Mouse (Mus musculus) intestine, embryonic 15.5 days (tissue): Measurements from ENCODE around the gene Ssu72. TPM values are rescaled to one million over a fixed set of nuclear protein-coding genes. Genes with fewer than 3 reads are reported as not detected.
"Not testable (repeated sequence)": the region's sequence is repeated elsewhere in the genome, so short reads cannot be mapped to it uniquely, and the experiment has no call there.

Experiments used
- ATAC-seq: fragments of 200-750 bp; cut with Nextera tagmentation; 2 replicates; pipeline ENCODE4 v1.8.0; 2017; ENCODE audit warnings: moderate TSS enrichment, moderate library complexity
- H3K27ac ChIP-seq: fragments of 300-500 bp; sonication (generic); 2 replicates; pipeline ENCODE4 v1.5.1; 2015; ENCODE audit warnings: mild to moderate bottlenecking, inconsistent platforms
- H3K27me3 ChIP-seq: fragments of 300-500 bp; sonication (generic); replicated peaks from 2 replicates; pipeline ENCODE4 v1.6.1; 2015; ENCODE audit warnings: inconsistent platforms
- H3K36me3 ChIP-seq: fragments of 300-500 bp; sonication (generic); 2 replicates; pipeline ENCODE4 v1.6.1; 2015; ENCODE audit warnings: inconsistent platforms
- H3K4me1 ChIP-seq: fragments of 300-500 bp; sonication (generic); replicated peaks from 2 replicates; pipeline ENCODE4 v1.6.1; 2015; ENCODE audit warnings: inconsistent platforms
- H3K4me2 ChIP-seq: fragments of 300-500 bp; sonication (generic); replicated peaks from 2 replicates; pipeline ENCODE4 v1.6.1; 2015; ENCODE audit warnings: mild to moderate bottlenecking, inconsistent platforms
- H3K4me3 ChIP-seq: fragments of 300-500 bp; sonication (generic); replicated peaks from 2 replicates; pipeline ENCODE4 v1.5.1; 2015; ENCODE audit warnings: inconsistent platforms
- H3K9ac ChIP-seq: fragments of 300-500 bp; sonication (generic); 2 replicates; pipeline ENCODE4 v1.6.1; 2015; ENCODE audit warnings: inconsistent platforms
- H3K9me3 ChIP-seq: fragments of 300-500 bp; sonication (generic); 2 replicates; pipeline ENCODE4 v1.6.1; 2016; ENCODE audit warnings: inconsistent platforms
- WGBS: fragments of 180-500 bp; shearing (Covaris S2); methylation state at CpG from one replicate; pipeline ENCODE4 v1.1.7; 2015; 5-methylcytosine and 5-hydroxymethylcytosine counted together
- polyA plus RNA-seq: library from polyadenylated mRNA; unstranded; fragments of >200 nt; fragmentation: Nextera tagmentation; extraction: Ambion mirVana; gene quantifications from 2 replicates; pipeline ENCODE4 v1.2.1, GENCODE M21; 2015

Ssu72 gene
- polyA plus RNA-seq, 1 experiment from 2014 or later: 153 TPM

DNA sequence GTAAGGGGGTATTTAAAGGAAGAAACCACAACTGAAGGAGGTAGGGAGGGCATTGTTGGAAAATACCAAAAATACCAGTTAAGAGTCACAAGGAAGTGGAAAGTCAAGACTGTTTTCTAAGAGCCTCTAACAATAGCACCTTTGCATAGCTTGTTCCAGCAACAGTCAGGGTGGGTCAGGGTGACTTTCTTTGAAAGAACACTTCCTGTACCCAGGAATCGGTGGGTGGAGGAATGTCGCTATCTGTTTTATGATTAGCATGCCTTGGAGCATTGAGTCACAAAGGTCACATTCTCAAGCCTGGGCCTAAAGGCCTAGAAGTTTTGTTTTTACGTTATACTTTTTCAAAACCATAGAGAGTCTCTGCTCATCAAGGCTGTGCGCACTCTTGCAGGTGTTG lies 16.8 kb upstream of the Ssu72 start:
- not testable (repeated sequence) for H3K4me2 ChIP-seq, H3K9ac ChIP-seq, H3K9me3 ChIP-seq, H3K4me1 ChIP-seq, H3K4me3 ChIP-seq, H3K27me3 ChIP-seq, H3K36me3 ChIP-seq
- peak overlapping the region; percentile 56; the same call in 1 of the 2 replicates for H3K27ac ChIP-seq
- WGBS: 66% methylated on average over 4 of the region's 4 CpGs
- peak; percentile 64 for ATAC-seq

DNA sequence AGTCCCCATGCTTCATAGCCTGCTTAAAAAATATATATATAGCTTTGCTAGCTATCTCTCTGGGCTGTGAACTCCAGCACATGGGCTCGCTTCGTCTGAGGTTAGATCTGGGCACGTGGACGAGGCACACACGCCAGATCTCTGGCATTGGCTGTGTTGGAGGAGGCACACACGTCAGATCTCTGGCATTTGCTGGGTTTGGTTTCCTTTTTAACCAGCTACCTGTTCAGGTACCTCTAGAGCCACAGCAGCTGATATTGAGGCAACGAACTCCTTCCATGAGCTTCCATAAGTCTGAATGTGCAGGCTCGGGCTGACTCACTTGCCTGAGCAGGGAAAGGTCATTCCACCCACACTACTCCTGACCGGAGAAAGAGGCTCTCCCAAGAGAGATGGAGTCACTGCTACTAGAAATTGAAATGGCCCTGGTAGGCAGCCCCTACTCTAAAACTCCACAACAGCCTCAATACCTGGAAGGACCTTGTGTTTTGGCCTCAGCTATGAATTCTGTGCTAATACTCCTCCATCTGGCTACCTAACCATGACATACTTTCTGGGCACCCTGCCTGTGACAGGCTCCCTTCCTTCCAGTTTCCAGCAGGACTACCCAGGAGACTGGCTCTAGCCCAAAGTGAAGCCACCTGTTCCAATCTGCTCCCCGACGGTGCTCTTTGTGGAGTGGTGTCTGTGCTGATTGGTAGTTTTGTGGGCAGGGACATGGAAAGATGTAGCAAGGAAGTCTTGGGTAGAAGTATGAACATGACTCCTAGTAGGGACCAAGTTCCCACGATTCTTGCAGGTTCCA lies 13.8 kb upstream of the Ssu72 start:
- 79% methylated on average over 12 of the region's 12 CpGs for WGBS

DNA sequence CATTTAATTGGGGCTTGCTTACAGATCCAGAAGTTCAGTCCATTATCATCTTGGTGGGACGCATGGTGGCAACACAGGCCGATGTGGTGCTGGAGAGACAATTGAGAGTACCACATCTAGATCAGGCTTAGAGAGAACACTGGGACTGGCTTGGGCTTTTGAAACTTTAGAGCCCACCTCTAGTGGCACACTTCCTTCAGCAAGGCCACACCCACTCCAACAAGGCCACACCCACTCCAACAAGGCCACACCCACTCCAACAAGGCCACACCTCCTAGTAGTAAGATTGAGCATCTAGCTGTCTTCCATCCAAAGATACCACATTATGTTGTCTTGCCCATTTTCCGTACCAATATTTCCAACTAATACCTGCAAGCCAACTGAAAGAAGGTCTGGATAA lies 12.2 kb upstream of the Ssu72 start:
- no peak overlapping the region for H3K9ac ChIP-seq
- WGBS: 91% methylated on average over 3 of the region's 3 CpGs
- no peak overlapping the region for H3K27ac ChIP-seq
- no peaks in the 10 kb centered on the region for H3K27me3 ChIP-seq
- no peak overlapping the region for H3K4me3 ChIP-seq
- ATAC-seq: no peak
- H3K36me3 ChIP-seq: no peaks in the 10 kb centered on the region
- no peaks in the 10 kb centered on the region for H3K9me3 ChIP-seq
- peaks cover 18% of the 10 kb centered on the region for H3K4me1 ChIP-seq
- no peak overlapping the region for H3K4me2 ChIP-seq

More for the DNA sequence above, 13.8 kb upstream of the Ssu72 start:
- H3K4me1 ChIP-seq: peaks cover 14% of the 10 kb centered on the region
- no peak overlapping the region for H3K4me3 ChIP-seq
- H3K27me3 ChIP-seq: no peaks in the 10 kb centered on the region
- ATAC-seq: no peak
- H3K9ac ChIP-seq: no peak overlapping the region
- H3K4me2 ChIP-seq: no peak overlapping the region
- H3K9me3 ChIP-seq: no peaks in the 10 kb centered on the region
- H3K36me3 ChIP-seq: no peaks in the 10 kb centered on the region
- no peak overlapping the region for H3K27ac ChIP-seq

DNA sequence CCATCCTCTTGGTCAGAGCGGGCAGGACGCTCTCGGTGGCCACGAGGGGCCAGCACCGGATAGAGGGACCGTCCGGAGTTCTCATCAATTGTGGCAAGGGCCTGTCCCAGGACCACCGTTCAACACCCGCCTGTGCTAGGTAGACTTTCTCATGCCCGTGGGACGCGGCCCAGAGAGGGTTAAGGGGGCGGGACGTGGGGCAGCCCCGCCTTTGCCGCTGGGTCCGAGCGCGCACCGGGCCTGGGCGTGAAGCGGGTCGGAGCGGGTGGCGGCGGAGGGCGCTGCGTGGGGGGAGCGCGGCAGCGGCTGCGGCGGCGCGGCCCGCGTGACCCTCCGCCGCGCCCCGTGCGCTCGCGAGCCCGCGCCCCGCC lies 10.5 kb upstream of the Ssu72 start, which contains the start of gene Fndc10:
Gene Fndc10, plus strand, starts transcription at position 232 of the 371 bp plus-strand sequence.
- Histone ChIP-seq H3K4me1 (peaks cover 18% of the 10 kb centered on the region), H3K4me2 (peak within 1 kb of the TSS; percentile 97), H3K27ac (peak within 1 kb of the TSS; percentile 55; the same call in 1 of the 2 replicates), H3K27me3 (no peaks in the 10 kb centered on the region), H3K9ac (peak within 1 kb of the TSS; percentile 72), H3K9me3 (no peaks in the 10 kb centered on the region), H3K36me3 (no peaks in the 10 kb centered on the region), H3K4me3 (peak within 1 kb of the TSS; percentile 70)
- ATAC-seq: peak; percentile 85
- WGBS: under 1% methylated on average over 25 of the region's 47 CpGs

DNA sequence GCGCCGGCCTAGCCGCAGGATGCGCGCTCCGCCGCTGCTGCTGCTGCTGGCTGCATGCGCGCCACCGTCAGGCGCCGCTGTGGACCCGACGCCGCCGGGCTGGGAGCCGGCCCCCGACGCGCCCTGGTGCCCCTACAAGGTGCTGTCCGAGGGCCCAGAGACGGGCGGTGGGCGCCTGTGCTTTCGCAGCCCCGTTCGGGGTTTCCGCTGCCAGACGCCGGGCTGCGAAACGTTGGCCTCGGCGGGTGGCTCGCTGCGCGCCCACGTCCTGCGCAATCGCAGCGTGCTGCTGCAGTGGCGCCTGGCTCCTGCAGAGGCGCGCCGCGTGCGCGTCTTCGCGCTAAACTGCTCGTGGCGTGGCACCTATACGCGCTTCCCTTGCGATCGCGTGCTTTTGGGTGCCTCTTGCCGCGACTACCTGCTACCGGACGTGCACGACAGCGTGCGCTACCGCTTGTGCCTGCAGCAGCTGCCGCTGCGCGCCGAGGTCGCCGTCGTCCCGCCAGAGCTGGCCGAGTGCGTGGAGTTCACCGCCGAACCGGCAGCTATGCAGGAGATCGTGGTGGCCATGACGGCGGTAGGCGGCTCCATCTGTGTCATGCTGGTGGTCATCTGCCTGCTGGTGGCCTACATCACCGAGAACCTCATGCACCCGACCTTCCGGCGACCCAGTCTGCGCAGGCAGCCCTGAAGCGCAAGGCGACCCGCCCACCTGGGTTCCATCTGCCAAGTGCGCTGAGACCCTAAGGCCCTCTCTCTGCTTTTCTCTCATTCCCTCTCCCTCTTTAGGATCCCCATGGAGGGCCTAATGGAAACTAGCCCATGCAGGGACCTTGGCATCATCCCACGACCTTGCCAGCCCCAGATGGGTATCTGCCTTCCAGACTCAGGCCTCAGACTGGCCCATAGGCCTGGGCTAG lies 9.9 kb upstream of the Ssu72 start:
- peak overlapping the region; percentile 70 for H3K4me3 ChIP-seq
- H3K9ac ChIP-seq: peak overlapping the region; percentile 72
- H3K36me3 ChIP-seq: no peaks in the 10 kb centered on the region
- H3K27me3 ChIP-seq: no peaks in the 10 kb centered on the region
- peak overlapping the region; percentile 97 for H3K4me2 ChIP-seq
- H3K9me3 ChIP-seq: no peaks in the 10 kb centered on the region
- ATAC-seq: peak; percentile 77
- WGBS: 1% methylated on average over 87 of the region's 92 CpGs
- H3K4me1 ChIP-seq: peaks cover 18% of the 10 kb centered on the region
- peak overlapping the region; percentile 55; the same call in 1 of the 2 replicates for H3K27ac ChIP-seq

DNA sequence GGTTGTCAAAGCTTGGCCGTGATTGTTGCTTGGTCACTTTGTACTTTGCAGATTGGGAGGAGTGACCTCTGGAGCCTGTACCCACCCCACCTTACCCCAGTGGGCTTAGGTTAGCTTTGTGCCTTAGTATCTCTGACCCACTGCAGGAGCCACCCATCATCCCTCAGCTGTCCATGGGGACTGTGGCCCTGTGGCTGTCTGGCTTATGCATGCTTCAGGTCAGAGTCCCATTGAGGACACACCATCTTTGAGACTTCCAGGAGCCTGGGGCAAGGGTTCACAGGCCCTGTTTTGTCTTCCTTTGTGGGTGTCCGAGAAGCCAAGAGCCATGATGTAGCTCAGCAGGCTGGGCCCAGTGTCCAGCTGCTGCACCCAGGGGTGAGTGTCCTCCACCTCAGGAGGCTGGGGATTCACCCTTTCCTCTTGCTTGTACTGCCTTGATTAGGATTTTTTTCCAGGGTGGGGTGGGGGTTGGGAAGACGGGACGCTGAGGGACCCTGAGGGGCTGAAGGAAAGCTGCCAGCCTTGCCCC lies 9.0 kb upstream of the Ssu72 start:
- H3K9ac ChIP-seq: peak overlapping the region; percentile 72; the same call in 1 of the 2 replicates
- H3K4me3 ChIP-seq: no peak overlapping the region
- peak overlapping the region; percentile 97 for H3K4me2 ChIP-seq
- no peak for ATAC-seq
- H3K9me3 ChIP-seq: no peaks in the 10 kb centered on the region
- 85% methylated on average over 4 of the region's 4 CpGs for WGBS
- peaks cover 18% of the 10 kb centered on the region for H3K4me1 ChIP-seq
- H3K36me3 ChIP-seq: no peaks in the 10 kb centered on the region
- H3K27ac ChIP-seq: no peak overlapping the region
- H3K27me3 ChIP-seq: no peaks in the 10 kb centered on the region

DNA sequence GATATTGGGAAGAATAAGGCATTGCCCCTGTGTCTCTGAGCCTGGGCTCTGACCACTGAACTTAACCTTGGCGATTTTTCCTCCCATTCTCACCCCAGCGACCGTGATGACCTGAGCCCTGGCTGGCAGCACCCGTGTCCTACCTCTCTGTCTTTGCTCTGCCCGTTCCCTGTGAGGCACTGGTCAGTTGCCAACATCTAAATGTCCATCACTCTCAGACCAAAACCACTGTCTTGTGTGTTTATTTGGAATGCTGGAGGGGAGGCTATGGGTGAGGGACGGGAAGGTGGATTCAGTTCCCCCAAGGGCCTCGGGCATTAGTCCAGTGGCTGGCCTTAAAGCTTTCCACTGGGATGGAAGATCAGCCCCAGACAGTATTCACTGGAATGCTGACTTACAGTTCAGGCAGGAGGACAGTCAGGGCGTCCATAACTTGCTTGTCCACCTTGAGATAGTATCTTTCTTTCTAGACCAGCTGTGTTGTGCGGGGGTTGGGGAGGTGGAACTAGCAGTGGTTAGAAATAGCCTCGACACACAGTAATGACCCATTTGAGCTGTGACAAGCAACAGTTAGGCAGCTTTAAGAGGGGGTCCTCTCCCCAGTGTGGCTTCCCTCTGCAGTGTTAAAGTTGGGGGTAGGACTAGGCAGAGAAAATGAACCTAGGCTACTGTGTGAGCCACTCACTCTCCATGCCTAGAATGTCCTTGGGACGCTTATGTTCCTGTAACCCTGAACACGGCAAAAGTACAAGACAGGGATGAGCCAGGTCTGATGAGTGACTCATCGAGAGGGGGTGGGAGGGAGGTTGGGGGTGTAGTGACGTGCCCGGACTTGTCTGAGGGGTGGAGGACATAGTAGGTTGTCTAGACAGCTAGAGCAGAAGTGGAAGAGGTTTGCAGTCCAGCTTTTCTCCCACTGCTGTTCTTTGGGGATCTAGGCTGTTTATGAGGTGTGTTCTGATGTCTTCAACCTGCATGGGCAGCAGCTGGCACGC lies 8.0 kb upstream of the Ssu72 start:
- ATAC-seq: no peak
- H3K4me2 ChIP-seq: peak overlapping the region; percentile 97; the same call in 1 of the 2 replicates
- H3K4me3 ChIP-seq: no peak overlapping the region

DNA sequence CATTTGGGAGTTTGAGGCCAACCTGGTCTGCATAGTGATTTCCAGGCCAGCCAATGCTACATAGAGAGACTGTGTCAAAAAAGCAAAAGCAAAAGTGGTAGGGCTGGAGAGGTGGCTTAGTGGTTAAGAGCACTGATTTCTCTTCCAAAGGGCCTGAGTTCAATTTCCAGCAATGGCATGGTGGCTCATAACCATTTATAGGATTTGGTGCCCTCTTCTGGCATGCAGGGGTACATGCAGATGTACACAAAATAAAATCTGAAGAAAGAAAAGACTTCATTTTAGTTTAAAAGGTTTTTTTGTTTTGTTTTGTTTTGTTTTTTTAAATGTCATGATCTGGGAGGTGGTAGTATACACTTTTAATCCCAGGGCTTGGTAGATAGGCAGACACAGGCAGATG lies 4.2 kb upstream of the Ssu72 start:
- Histone ChIP-seq H3K4me2 (no peak overlapping the region), H3K4me1 (peaks cover 7% of the 10 kb centered on the region), H3K36me3 (no peaks in the 10 kb centered on the region), H3K27me3 (no peaks in the 10 kb centered on the region), H3K4me3 (no peak overlapping the region), H3K9me3 (no peaks in the 10 kb centered on the region), H3K9ac (no peak overlapping the region), H3K27ac (no peak overlapping the region)
- ATAC-seq: no peak

More for the DNA sequence above, 8.0 kb upstream of the Ssu72 start:
- Histone ChIP-seq H3K27ac (no peak overlapping the region), H3K9me3 (no peaks in the 10 kb centered on the region), H3K27me3 (no peaks in the 10 kb centered on the region), H3K4me1 (peaks cover 18% of the 10 kb centered on the region), H3K9ac (no peak overlapping the region), H3K36me3 (no peaks in the 10 kb centered on the region)
- 68% methylated on average over 16 of the region's 16 CpGs for WGBS

DNA sequence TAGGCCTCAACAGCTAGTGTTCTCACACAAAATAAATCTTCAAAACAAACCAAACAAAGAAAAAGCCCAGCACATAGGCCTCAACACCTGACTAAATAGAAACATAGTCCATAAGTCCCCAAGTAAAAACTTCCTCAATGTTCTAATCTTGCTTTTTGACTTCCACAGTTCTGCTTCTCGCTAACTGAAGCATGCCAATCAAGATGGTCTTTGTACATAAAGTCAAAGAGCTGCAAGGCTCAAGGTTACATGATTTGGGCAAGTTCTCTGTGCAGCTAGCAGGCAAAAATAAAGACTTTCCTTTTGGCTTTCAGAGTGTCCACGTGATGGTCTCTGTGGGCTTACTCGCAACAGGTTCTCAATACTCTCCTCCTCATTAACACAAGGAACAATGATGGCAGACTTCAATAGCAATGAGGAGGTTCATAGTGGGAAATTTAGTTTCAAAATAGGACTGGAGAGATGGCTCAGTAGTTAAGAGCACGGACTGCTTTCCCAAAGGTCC lies 1.1 kb upstream of the Ssu72 start:
- Histone ChIP-seq H3K27me3 (no peaks in the 10 kb centered on the region), H3K4me3 (no peak overlapping the region), H3K36me3 (no peaks in the 10 kb centered on the region), H3K9ac (no peak overlapping the region), H3K27ac (no peak overlapping the region), H3K4me1 (peaks cover 7% of the 10 kb centered on the region; the same call in 1 of the 2 replicates), H3K4me2 (no peak overlapping the region), H3K9me3 (no peaks in the 10 kb centered on the region)
- WGBS: 93% methylated on average over 4 of the region's 4 CpGs
- no peak for ATAC-seq

DNA sequence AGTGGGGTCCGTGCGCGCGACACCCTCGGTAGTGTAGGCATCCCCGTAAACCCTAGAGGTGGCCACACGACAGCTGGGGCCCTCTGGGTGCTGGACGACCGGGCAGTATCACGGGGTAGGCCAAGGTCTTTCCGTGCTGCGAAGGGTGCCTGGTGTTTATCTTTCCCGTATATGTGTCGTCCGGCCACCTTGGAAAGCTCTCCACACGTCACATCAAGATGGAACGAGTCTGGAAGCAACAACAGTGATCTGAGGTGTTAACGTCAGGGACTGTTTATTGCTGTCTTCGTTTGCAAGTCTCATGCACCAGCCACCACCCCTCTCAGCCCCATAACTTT lies 961 bp downstream of the Ssu72 start:
- H3K27me3 ChIP-seq: no peaks in the 10 kb centered on the region
- H3K36me3 ChIP-seq: no peaks in the 10 kb centered on the region
- ATAC-seq: no peak; the same call in 1 of the 2 replicates
- H3K4me3 ChIP-seq: peak overlapping the region; percentile 98
- peak overlapping the region; percentile 93 for H3K9ac ChIP-seq
- H3K9me3 ChIP-seq: no peaks in the 10 kb centered on the region
- WGBS: 0% methylated on average over 19 of the region's 19 CpGs
- peak overlapping the region; percentile 81 for H3K4me2 ChIP-seq
- peak overlapping the region; percentile 98 for H3K27ac ChIP-seq
- peaks cover 9% of the 10 kb centered on the region; the same call in 1 of the 2 replicates for H3K4me1 ChIP-seq

DNA sequence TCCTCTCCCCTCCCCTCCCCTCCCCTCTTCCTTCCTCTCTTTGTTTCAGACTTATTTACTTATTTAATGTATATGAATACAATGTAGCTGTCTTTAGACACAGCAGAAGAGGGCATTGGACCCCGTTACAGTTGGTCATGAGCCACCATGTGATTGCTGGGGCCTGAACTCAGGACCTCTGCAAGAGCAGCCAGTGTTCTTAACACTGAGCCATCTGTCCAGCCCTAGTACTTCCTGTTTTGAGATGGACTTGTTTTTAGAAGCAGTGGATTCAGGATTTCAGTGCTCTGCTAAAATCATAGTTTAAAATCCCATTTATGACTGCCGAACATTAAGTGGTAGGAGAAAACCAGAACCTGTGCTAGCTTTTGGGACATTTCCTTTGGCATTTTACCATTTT lies 4.0 kb downstream of the Ssu72 start:
- 80% methylated on average over 2 of the region's 2 CpGs for WGBS
- Histone ChIP-seq H3K27ac (no peak overlapping the region), H3K4me3 (no peak overlapping the region), H3K36me3 (no peaks in the 10 kb centered on the region), H3K27me3 (no peaks in the 10 kb centered on the region), H3K4me1 (peaks cover 9% of the 10 kb centered on the region; the same call in 1 of the 2 replicates), H3K9ac (no peak overlapping the region), H3K4me2 (no peak overlapping the region), H3K9me3 (no peaks in the 10 kb centered on the region)
- no peak for ATAC-seq
